Mouse (Mus musculus) forelimb bud, embryonic 11.5 days (tissue): Measurements from ENCODE around the gene Smim20.

Experiments used
- DNase-seq: peaks from one replicate; pipeline ENCODE4 v3.0.0-alpha.2; 2012; ENCODE audit warnings: low read depth, low spot score

Smim20 gene

GRCm38 (mm10) chr5:53306864-53307263 is 40.0 kb downstream of the Smim20 start:
- DNase-seq = no peak

GRCm38 (mm10) chr5:53307437-53307836 is 40.6 kb downstream of the Smim20 start:
- no peak for DNase-seq

DNA sequence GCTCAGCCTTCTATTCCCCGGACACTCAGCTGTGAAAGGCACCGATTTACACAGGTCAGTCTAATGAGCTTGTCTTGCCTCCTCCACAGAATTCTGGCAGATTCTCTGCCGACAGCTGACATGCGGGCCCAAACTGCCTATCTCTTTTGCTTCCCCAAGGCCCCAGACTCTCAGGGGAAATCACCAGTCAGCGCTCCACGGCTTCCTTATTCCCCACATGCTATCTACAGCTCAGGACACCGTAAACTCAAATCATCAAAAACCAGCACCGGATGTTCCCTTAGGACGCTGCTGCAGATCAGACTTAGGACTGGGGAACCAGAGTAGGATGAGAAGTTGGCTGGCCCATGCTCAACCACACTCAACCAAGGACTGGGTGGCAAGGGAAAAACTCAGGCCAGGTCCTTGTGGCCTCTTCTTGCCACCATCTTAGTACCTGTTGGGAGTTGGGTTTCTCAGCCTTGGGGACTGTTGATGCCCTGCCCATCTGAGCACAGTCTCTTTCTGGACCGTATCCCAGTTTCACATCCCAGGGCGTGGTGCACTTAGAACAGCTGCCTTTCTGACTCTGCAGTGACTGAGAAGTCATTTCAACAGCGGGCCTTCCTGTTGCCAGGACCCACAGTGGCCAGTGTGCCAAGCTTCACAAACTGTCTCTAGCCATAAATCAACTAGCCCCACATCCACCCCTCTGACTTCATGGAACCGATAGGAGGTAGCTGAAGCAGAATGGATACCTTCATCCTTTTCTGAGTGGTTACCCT is 47.7 kb downstream of the Smim20 start:
- no peak for DNase-seq

DNA sequence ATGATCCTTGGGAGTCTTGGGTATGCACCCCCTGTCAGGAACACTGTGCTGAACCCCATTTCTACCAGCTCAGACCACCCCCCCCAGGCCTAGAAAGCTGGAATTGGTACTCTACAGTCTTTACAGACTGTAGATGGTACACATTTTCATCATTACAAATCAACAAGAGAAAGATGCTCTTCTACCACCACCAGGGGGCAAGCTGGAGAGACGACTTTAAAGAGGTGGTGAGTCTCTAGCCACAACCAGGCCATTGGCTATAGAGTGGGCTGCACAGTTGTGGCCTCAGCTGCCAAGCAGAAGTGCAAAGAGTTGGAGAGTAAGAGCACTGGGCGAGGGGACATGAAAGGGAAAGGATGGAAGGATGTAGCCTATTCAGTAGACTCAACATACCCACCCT is 48.9 kb downstream of the Smim20 start:
- no peak for DNase-seq

- DNase-seq = no peak
Measured at GRCm38 (mm10) chr5:53317396-53317795, 50.5 kb downstream of the Smim20 start.

DNA sequence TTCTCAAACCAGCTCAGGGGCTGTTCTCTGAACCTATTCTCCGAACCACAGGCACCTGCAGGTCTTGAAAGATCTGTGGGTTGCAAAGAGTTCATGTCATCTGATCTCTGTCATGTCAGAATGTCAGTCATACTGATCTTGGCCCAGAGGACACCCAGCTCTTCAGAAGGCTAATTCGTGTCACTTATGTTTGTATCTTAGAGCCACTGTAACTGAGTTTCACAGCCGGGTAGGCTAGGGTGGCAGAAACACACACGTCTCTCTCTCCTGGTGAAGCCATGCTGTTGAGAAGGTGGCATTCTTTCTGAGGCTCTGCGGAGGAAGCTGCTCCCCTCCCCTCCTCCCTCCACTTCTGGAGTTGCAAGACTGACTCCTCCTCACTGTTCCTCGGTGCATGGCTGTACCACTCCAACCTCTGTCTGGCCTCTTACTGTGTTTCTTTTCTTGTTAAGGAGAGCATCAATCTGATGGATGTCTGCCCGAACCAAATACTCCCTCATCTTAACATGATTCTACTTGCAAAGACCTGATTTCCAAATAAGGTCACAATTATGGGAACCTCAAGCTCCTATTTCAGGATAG is 51.1 kb downstream of the Smim20 start:
- DNase-seq = no peak

GRCm38 (mm10) chr5:53320331-53320730 is 53.4 kb downstream of the Smim20 start:
- peak; percentile 66 for DNase-seq

GRCm38 (mm10) chr5:53321901-53322300 is 55.0 kb downstream of the Smim20 start:
- DNase-seq = no peak

GRCm38 (mm10) chr5:53322471-53322870 is 55.6 kb downstream of the Smim20 start:
- DNase-seq = no peak

- DNase-seq = no peak
Measured at GRCm38 (mm10) chr5:53323121-53323520, 56.2 kb downstream of the Smim20 start.

GRCm38 (mm10) chr5:53324256-53324655 is 57.4 kb downstream of the Smim20 start:
- DNase-seq = no peak

- DNase-seq = no peak
Measured at GRCm38 (mm10) chr5:53324791-53325190, 57.9 kb downstream of the Smim20 start.

- DNase-seq = peak; percentile 81
Measured at GRCm38 (mm10) chr5:53326023-53326422, 59.1 kb downstream of the Smim20 start.

DNA sequence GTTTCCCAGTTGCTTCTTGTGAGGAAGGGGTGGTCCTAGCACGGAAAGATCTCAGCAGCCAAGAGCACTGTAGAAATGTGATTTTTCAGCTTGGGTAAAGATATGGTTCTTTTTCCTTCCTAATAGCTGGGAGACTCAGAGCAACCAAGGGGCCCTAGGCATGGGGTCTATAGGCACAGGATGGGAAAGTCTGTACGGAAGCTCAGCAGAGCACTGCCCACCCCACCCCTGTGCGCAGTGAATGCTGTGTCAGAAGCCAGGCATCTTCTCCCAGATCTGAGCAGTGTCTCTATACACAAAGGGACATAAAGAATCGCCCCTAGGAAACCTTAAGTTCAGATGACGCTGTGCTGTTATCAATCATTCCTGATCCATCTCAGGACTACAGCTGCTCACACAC is 59.6 kb downstream of the Smim20 start:
- DNase-seq = no peak
